Mouse (Mus musculus) R1 (cell line): ENCODE results near the gene Macrod2.
A peak's percentile ranks its signal among the peaks of the same experiment; 100 is the strongest.

ENCODE experiments used
- DNase-seq: peaks from one replicate; pipeline ENCODE4 v3.0.0-alpha.2; 2018; ENCODE audit warnings: low read depth, low spot score

Gene Macrod2

DNA sequence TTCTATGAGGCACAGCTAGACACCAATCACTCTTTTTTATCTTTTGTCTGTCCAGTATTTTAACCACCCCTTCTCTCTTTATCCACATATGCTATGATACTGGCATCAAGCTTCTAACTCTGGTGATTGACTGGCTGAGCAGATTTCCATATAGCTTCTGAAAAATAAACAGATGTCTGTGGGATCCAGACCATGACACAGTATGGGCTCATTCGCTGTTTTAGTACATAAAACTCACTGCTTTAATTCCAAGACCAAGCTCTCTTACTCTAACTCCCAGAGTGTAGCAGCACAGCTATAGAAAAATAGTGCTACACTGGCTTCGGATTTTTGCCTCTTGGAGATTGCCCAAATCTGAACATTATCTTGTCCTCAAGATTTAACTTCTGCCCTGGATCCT is 1540.0 kb downstream of the Macrod2 start:
- DNase-seq: no peak

DNA sequence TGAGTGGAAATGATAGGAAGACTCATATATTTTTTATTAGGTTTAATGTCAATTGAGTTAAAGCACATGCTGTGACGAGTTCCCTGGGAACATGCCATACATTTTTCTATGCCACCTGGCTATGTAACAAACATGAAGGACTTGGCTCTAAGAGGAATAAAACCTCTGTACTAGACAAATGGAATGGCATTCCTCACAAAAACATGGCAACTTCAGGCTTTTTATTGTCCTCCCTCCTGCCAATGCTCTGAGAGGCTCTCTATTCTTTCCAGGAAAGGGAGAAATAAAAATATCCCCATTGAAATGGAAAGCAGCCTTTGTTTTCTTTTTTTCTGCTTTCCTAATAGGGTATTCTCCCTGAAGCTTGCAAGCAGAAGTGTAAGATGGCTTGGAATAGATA is 1559.7 kb downstream of the Macrod2 start:
- DNase-seq: no peak

DNA sequence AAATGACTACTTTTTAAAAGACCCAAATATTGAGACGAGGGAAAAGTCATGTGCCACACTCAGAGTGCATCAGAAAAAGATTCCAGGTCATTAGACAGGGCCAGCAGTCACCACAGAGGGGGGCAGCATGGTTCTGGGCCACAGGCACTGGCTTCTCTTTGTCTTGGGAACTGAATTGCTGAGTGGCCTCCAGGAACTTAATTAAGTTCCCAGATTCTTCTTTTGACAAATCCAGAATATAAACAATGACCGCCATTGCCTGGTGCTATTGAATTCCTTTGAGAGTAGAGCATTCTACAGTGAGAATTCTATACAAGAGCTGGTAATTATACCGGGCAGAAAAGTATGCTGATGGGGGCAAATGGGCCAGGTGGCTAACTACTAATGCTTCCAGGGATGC is 1560.1 kb downstream of the Macrod2 start:
- no peak for DNase-seq

DNA sequence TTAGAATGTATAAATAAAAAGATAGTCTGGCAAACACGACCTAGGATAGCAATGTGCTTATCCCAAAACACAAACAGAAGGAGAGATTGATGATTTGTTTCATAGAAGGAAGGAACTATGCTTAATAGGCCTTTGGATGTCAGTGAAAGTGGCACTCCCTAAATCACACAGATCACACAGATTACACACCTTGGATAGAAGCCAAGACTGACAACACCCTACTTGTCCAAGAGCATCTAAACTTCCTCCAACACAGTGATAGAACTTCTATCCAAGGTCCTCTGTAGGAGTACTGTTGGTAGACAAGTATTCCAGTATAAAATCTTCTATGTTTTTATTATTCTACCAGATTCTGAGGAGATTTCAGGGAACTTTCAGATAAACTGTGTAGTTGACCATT is 1567.8 kb downstream of the Macrod2 start:
- DNase-seq: no peak

DNA sequence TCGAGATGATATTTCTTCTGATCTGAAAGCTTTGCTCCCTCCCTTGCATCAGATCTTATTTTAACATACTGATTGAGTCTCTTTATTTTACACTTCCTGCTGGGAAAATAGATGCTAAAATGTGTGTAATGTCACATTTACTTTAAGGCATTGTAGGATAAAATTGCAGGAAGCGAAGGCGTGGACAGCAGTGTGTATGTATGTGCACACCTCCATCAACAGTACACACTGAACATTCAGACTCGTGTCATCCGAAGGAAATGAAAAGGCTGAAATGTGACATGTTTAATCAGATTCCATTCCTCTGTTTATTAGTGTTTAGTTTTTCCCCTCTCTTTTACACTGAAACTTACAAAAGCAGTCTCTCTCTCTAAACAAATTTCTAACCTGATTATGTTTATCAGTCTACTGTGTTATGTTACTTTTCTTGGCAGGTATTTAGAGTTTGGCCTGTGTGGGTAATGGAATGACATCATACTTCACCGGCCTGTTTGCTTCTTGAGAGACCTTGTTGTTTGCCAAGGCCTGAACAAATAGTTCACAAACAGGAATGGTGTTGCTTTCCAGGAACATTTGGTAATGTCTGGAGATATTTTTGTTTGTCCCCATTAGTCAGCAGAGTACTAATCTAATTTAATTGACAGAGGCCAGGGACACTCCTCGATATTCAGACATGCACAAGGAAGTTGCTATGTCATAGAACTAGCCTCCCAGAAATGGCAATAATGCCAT is 1588.7 kb downstream of the Macrod2 start:
- DNase-seq: no peak

DNA sequence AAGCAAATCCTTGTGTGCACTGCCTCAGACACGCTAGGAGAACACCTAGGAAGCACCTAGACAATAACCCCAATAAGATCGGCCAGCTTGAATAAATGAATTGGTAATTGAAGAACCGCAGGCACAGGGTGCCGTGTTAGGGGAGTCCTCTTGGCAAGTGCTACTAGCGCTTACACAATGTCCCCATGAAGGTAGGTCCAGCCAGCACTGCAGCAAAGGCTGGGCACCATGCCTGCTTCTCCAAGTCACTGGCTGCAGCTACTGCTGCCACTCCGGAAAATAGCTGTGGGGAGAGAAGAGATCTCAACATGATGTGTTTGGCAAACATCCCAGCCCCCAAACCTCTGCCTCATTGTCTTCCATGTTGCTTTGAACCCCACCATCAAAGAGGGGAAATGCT is 1603.8 kb downstream of the Macrod2 start:
- DNase-seq: no peak

DNA sequence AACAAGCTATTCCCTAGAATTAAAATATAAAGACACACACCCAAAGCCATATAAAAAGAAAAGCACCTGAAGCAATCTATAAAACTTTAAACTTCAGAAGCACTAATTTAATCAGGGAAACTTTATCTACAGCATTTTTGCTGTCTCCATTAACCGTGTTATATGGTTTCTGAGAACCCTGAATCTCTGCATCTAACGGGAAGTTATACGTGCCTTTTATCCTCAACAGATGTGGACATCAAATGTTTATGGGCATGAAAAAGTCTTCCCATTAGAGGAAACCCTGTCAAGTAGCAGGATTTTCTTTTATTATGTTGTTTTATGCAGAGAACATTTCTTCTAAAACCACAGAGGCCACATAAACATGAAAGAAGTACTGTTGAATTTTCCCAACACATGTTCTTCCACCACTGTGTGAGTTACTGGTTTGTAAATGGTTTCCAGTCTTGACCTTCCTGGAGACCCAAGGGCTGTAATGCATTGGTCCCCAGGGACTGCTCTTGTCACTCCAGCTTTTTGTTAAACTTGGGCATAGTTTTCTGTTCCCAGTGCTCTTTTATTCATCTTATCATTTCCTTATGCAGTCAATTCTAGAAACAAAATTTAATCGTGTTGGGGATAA is 1629.5 kb downstream of the Macrod2 start:
- DNase-seq: no peak

DNA sequence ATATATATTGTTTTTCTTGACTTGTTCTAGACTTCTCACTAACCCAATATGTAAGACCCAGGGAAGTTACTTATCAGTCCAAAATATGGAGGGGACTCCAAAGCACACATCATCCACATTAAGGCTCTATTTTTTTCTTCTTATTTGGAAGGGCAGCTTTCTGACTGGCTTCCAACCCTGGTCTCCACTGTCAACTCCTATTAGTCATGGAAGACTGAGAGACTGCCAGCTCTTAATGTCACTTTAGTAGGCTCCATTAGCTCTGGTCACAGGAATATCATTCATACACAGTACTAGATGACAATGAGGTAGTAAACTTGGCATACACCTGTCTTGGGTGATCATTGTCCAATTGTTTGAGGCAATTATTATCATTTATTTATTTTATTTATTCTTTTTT is 1631.6 kb downstream of the Macrod2 start:
- no peak for DNase-seq

DNA sequence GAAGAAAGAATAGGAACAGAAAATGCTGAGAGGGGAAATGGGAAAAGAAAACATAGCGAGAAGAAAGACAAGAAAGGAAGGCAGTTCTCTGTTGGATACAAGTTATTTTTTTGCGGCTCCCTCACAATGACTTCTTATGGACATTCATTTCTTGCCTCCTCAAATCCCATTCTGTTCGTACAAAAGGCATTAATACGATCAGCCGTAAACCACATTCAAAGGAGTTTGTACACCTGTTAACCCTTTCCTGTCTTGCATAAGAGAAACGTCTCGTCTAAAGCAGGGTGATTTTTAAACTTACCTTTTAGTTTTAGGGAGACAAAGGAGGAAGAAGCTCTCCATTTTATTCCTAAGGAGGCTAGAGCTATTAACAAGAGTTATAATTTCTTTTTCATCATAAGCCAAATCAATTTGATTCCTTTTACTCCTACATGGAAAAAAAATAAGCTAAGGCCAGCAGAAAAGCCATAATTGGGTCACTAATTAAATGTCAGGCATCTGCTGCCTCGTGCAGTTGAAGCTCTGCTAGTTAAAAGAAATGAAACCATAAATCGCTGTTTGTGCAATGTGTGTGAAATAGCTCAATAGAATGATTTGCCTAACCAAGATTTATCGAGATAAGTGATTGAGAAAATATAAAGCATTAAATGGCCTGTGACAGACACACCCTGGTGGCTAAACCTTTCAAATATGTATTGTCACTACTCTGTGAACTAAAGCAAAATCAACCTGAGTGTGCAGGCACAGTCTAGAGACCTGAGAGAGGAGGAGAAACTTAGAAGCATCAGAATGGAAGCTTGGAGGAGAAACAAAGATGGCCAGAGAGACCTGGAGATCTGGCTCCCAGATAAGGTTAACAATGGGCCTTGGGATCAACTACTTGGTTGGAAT is 1635.9 kb downstream of the Macrod2 start:
- DNase-seq: no peak

DNA sequence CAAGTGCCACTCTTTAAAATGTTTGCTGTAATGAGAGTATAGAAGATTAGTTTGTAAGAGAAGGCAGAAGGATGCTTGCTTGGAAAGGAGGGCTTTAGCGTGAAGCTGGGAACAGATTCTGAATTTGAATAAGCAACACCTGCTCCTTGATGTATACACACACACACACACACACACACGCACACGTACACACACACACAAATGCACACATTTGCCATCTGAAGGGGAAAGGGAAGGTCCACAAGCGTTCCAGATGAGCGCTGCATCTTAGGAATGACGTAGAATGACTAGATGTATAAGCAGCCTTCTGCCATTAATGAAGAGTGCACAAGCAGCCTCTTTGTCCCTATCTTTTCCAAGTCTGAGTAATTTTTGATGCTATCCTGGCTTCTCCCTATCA is 1660.5 kb downstream of the Macrod2 start:
- no peak for DNase-seq

DNA sequence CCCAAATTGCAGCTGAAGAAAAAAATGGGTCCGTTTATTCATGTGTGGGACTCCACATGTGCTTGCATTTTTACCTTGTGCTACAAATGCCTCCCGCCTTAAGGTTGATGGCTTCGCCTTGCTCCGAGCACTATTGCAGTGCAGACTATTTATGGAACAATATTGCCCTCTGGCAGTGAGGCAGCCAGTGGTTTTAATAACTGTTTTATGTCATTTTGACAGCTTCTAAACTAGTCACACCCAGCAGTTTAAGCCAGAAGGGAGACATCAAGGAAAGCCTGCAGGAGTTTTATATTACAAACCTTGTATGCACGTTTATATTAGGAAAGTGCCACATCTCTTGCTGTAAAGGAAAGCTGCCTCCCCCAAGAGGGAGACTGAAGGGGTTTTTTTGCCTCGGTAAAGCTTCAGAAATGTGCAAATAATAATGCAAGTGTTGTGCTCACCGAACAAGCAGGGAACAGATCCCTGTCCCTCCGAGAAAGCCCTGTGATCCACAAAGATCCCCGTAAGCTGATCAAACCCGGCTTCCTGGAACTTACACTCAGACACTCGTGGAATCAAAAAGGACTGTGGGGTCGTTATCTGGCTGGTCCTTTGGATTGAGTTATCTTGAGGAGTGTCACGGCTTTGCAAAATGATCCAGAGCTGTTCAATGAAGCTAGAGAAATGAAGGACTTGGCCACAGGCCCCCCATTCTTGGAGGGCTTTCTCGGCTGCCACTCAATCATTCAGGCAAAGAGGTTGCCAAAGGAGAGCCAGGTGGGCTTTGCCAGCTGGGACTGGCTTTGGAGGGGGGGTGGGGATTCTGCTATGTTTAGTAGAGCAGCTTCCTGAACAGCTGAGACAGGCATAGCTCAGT is 1663.0 kb downstream of the Macrod2 start:
- DNase-seq: no peak

DNA sequence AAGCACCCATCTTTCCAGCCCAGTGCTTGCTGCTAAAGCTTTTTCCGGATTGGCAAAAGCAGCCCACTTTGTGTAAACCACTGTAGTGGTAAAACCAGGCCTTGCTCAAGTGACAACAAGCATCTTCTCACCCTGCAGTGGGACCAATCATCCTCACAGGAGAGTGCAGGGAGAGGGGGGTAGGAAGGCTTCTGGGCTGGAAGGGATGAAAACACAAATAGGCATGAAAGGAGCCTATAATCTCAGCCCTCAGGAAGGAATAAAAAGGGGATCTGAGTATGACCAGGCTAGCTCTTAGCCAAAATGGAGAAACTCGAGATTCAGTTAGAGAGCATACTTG is 1663.6 kb downstream of the Macrod2 start:
- DNase-seq: no peak

DNA sequence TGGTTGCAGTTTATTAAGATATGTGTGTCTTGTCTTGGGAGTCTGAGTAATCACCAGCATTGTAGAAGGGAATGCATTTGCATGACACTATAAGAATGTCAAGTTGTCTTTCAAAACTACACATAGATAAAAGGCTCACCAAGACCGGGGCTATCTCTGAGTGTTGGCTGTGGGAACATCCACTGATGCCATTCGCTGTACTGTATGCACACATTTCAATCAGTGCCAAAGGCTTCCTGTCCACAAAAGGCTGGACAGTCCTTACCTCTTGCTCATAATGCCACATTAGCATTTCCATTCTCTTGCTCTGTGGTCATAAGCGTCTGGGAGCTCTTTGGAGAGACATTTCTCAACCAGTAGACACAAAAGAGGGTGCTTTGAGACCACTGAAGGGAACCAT is 1713.8 kb downstream of the Macrod2 start:
- DNase-seq: no peak

DNA sequence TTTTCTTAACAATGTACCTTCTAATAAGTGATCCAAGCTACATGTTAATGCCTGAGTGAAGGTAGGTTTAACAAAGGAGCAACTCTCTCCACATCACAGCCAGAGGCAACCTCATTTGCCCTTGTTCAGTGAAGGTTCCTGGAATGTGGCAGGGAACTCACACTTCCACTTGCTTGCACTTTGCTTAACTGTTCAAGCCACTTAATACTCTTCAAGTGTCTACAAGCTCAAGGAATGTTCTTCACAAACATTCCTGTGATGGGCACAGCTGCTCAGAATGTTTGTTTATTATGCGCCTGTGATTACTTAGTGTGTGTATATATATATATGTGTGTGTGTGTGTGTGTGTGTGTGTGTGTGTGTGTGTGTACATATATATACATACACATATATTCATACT is 1721.5 kb downstream of the Macrod2 start:
- DNase-seq: no peak

DNA sequence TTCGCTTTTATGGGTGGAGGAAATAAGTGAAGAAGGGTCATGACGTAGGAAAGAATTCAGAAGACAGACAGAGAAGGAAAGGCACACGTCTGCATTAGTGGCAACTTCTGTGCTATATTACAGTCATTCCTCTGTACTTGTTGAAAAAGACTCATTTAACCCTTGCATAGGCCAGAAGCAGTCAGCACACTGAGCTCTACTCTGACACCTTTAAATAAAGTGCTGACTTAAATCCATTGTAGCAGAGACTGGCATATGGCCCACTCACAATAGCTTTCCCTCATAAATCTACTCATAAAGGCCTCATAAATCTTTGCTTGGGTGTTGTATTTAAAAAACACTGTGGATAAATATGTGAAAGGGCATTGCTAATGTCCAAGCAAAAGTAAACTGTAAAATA is 1733.0 kb downstream of the Macrod2 start:
- no peak for DNase-seq

DNA sequence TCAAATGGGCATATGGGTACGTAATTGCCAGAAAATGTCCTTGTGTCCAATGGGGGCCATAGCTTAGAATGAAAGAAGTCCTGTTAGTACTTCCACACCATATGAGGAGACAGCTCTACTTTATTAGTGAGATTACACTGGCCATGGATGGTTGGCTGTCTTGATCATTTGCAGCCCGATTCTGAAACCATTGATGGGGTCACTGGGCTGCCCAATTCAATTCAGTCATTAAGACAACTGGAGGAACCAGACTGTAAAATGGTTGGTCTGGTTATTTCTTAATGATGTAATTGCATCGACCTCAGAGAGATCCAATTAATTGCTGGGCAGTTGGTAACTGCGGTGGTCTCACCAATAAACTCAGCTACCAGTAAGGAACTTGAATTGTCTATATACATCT is 1734.1 kb downstream of the Macrod2 start:
- no peak for DNase-seq

DNA sequence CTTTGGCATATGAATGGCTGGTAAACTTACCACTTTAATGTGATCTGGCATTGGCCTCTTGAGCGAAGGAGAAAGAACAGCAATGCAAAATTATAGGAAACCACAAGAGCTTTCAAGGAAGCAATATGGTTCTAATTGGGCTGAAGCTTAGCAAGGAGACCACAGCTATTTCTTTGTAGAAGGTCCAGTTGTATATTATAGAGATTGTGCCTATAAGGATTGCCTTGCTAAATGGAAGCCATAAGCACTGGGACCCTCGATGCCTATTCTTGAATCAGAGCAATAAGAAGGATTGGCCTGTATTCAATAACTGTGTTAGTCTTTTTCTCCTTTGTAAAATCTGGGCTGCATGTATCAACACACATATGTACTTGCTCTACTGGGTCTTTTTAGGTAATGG is 1754.2 kb downstream of the Macrod2 start:
- no peak for DNase-seq

DNA sequence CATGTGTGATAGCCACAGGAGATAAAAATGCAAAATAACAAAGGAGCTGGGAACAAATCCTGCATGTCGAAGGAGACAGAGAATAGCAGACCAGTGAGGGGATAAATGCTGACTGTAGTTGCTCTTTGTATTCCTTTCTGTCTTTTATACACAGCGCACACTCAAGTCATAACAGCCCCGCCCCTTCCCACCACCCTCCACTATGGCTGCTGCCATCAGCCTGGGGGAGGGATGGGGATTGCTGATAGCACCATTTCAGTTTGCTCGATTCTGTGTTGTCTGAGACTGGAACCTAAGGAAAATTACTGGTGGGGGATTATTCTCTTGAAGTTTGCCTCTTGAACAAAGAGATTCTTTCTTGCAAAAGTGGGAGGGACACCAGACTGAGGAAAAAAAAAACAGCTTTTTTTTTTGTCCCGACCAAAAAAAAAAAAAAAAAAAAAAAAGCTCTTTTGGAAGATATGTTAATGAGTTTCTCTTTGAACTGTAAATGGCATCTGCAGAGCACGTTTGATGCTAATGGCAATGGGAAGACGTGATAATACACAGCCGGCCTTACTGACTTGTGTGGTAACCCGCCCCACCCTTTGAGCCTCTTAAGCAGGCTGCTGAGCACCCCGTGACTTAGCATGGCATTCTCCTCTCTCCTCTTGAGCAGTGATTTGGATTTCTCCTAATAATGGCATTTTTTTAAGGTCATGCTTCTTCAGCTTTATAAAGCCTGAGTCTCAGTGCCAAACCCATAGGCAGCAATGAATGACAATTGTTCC is 1768.6 kb downstream of the Macrod2 start:
- DNase-seq: peak; percentile 31

DNA sequence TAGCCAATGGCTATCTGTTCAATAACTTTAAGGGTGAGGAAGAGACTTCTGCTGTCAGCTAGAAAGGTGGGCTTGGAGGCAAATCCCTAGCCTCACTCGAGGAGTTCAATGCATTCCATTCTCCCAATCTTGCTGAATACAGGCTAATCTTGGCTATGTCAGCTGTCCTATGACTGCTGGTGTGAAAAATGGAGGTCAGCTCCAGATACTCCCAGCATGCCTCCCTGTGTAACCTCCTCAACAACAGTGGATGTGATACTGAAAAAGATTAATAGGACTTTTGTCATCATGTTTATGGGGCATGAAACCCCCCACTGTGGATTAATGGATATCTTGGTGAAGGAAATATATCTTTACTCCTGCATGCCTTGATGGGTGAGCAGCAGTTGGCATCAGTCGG is 1774.5 kb downstream of the Macrod2 start:
- DNase-seq: no peak

DNA sequence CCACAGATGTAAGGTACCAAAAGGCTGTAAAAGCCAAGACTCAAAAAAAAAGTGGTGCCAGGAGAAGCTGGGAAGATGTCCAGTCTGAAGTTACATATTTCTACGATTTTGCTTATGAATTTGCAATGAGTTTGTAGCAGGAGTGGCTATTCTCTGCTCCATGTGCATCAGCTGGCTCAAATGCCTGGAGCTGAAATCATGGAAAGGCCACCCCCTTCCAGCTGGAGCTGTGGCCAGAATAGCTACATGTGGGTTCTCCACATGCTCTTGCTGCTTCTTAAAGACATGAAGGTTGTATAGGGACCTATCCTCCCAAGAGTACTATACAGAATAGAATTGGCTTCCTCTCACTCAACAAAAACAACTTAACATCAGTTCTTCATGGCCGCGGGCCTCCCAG is 1777.6 kb downstream of the Macrod2 start:
- no peak for DNase-seq

DNA sequence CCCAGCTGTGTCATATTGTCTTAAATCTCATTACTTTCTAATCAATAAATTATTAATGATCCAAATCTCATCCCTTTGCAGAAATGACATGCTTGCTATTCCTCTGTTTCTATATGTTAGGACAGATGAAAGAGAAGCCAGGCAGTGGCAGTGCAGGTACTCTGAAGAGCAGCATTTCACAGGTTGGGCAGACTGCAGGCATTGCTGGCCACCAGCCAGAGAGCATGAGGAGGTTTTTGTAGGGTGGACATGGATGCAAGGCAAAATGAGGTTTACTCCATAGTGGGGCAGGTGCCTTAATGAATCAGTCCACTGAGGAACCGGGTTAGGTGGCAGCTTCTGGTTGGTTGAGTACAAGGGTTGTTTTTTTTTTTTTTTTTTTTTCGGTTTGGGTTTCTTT is 1778.9 kb downstream of the Macrod2 start:
- no peak for DNase-seq
